Mouse (Mus musculus) lung, embryonic 14.5 days (tissue): ENCODE data around the gene Dlg1. TPM values are rescaled to one million over a fixed set of nuclear protein-coding genes. Genes with fewer than 3 reads are reported as not detected.

Experiments used
- ATAC-seq: fragments of 200-750 bp; cut with Nextera tagmentation; 2 replicates; pipeline ENCODE4 v1.8.0; 2017; ENCODE audit warnings: mild to moderate bottlenecking, moderate TSS enrichment, moderate library complexity; ENCODE audit not compliant: insufficient read depth
- DNase-seq: peaks from one replicate; pipeline ENCODE4 v3.0.0-alpha.2; 2015
- H3K27ac ChIP-seq: fragments of 300-500 bp; sonication (generic); 2 replicates; pipeline ENCODE4 v1.5.1; 2014; ENCODE audit warnings: low read depth, mild to moderate bottlenecking, moderate library complexity
- H3K27me3 ChIP-seq: fragments of 300-500 bp; sonication (generic); 2 replicates; pipeline ENCODE4 v1.6.1; 2014; ENCODE audit warnings: low read length, control low read depth; ENCODE audit not compliant: insufficient read depth
- H3K36me3 ChIP-seq: fragments of 300-500 bp; sonication (generic); 2 replicates; pipeline ENCODE4 v1.6.1; 2014; ENCODE audit warnings: control low read depth; ENCODE audit not compliant: insufficient read depth
- H3K4me1 ChIP-seq: fragments of 300-500 bp; sonication (generic); 2 replicates; pipeline ENCODE4 v1.6.1; 2014; ENCODE audit warnings: antibody characterized with exemption, control low read depth; ENCODE audit not compliant: insufficient read depth
- H3K4me2 ChIP-seq: fragments of 300-500 bp; sonication (generic); 2 replicates; pipeline ENCODE4 v1.6.1; 2014; ENCODE audit warnings: mild to moderate bottlenecking
- H3K4me3 ChIP-seq: fragments of 300-500 bp; sonication (generic); 2 replicates; pipeline ENCODE4 v1.5.1; 2014; ENCODE audit warnings: low read depth, low read length
- H3K9ac ChIP-seq: fragments of 300-500 bp; sonication (generic); 2 replicates; pipeline ENCODE4 v1.6.1; 2014
- H3K9me3 ChIP-seq: fragments of 300-500 bp; sonication (generic); 2 replicates; pipeline ENCODE4 v1.6.1; 2016; ENCODE audit warnings: low read depth, low read length, control low read depth
- CTCF ChIP-seq: IDR thresholded peaks from 2 replicates; pipeline ENCODE4 v1.5.1; 2016; ENCODE audit warnings: antibody characterized with exemption, low read depth
- WGBS: fragments of 180-500 bp; shearing (Covaris S2); extraction: QIAGEN DNeasy Blood & Tissue Kit; methylation state at CpG from one replicate; pipeline ENCODE4 v1.1.7; 2014; 5-methylcytosine and 5-hydroxymethylcytosine counted together
- polyA plus RNA-seq: library from polyadenylated mRNA; unstranded; fragments of >200 nt; fragmentation: Nextera tagmentation; extraction: Ambion mirVana; gene quantifications from 2 replicates; pipeline ENCODE4 v1.2.1, GENCODE M21; 2014

Gene Dlg1
- 28.0 and 31.9 TPM in 2 replicates for polyA plus RNA-seq

DNA sequence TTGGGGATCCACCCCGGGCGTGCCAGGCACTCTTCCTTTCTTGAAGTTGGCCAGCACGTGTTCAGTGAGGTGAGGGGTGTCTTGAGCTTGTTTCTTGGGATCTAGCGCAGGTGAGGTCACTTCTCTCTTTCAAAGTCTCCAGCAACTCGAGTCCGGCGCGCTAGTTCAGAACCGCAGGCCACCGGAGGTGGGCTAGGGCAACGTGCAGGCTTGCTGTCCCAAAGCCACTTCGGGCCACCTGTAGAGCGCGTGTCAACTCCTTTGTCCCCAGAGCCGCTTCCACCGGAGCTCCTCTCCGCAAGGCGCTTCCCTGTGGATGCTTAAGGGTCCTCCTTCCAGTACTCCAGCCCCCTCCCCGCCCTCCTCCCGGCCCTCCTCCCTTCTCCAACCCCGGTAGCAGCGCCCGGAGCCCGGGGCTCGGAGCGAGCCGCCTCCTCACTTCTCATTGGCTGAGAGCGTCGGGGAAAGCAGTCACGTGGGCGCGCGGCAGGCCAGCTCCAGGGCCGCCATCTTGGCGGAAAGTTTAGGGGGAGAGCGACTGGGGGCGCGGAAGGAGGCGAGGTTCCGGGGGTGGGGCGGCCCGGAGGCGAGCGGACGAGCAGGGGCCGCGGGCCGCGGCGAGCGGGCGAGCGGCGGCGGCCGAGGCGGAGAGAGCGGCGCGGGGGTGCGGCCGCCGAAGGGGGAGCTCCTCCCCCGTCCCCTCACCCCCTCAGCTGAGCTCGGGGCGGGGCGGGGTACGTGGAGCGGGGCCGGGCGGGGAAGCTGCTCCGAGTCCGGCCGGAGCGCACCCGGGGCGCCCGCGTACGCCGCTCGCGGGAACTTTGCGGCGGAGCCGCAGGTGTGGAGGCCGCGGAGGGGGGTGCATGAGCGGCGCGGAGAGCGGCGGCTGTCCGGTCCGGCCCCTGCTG, at the start of gene Dlg1:
Gene Dlg1 (plus strand): TSS at position 65 of the 908 bp plus-strand sequence.
- Histone ChIP-seq H3K4me2 (peak within 1 kb of the TSS; percentile 81), H3K27me3 (no peaks in the 10 kb centered on the region), H3K36me3 (peaks cover 19% of the 10 kb centered on the region), H3K9me3 (no peaks in the 10 kb centered on the region), H3K4me1 (peaks cover 16% of the 10 kb centered on the region), H3K4me3 (peak within 1 kb of the TSS; percentile 91), H3K27ac (peak within 1 kb of the TSS; percentile 94), H3K9ac (peak within 1 kb of the TSS; percentile 90)
- peak; percentile 96 for DNase-seq
- under 1% methylated on average over 60 of the region's 95 CpGs for WGBS
- peak; percentile 99 for ATAC-seq
- TF ChIP-seq CTCF, result no peak

DNA sequence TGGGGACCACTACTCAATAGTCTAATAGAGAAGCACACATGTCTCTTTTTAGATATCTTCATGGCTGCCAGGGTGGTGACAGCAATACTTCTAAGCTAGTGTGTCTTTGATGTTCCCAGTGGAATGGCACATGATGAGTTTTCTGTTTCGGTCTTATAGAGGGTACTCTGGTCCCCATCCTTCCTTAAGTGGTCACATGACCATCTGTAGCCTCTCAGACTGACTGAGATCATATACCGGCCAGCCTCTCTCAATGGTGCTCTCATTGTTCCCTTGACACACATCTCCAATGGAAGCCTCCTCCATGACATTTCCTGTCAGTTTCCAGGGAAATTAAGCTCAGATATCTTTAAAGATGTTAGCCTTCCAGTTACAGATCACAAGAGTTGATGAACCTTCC, 46.9 kb upstream of the Dlg1 start:
- no peak for DNase-seq
- Histone ChIP-seq H3K27ac (no peak overlapping the region), H3K9ac (no peak overlapping the region), H3K9me3 (no peaks in the 10 kb centered on the region), H3K4me2 (no peak overlapping the region), H3K4me3 (no peak overlapping the region), H3K36me3 (no peaks in the 10 kb centered on the region), H3K27me3 (no peaks in the 10 kb centered on the region), H3K4me1 (peaks cover 11% of the 10 kb centered on the region; the same call in 1 of the 2 replicates)
- 85% methylated on average over 2 of the region's 2 CpGs for WGBS
- ATAC-seq, result no peak
- TF ChIP-seq CTCF, result no peak

DNA sequence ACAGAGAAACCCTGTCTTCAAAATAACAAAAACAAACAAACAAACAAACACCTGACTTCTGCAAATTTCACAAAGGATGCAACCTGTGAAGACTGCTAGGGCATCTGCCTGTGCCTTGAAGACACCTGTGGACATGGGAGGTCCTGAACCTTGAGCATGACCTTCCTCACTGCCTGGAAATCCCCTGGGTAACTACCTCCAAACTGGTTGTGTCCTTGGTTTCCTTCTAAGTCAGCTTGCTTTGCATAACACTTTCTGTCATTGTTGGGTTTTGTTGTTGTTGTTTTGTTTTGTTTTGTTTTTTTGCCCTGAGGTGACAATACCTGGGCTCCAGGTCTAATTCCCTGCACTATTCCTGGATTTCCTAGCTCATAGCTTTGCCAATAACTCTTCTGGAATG, 46.1 kb upstream of the Dlg1 start:
- Histone ChIP-seq H3K4me2 (no peak overlapping the region), H3K9me3 (no peaks in the 10 kb centered on the region), H3K9ac (no peak overlapping the region), H3K4me3 (no peak overlapping the region), H3K27me3 (no peaks in the 10 kb centered on the region), H3K36me3 (no peaks in the 10 kb centered on the region), H3K27ac (no peak overlapping the region), H3K4me1 (peaks cover 11% of the 10 kb centered on the region; the same call in 1 of the 2 replicates)
- DNase-seq (no peak), ATAC-seq (no peak)
- no peak for TF ChIP-seq CTCF

DNA sequence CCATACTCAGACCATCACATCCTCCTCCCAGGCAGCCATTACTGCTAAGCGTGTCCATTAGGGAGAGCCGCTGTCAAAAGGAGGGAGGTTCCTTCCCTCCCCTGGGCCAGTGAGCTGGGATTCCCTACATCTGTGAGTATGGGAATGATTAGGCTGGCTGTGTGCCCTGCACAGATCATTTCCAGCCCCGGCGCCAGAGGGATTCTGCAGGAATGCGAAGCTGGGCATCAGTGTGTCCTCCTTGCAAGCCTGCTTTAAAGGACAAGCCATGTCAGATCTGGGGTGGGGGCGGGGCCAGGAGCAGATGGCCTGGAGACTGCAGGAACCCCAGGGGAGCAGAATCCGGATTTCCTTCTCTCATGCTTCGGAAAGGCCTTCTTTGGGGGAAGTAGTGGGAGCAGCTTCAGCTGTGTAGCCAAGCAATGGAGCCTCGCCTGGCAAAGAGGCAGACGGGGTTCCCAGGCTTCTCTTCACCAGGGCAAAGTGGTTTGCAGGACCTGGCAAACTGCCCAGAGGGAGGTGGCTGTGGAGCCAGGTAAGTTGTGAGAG, 45.3 kb upstream of the Dlg1 start:
- peak overlapping the region; percentile 22 for H3K9ac ChIP-seq
- ATAC-seq (peak; percentile 90), DNase-seq (peak; percentile 91)
- H3K4me3 ChIP-seq, result peak overlapping the region; percentile 13
- no peak for TF ChIP-seq CTCF
- peak overlapping the region; percentile 77 for H3K27ac ChIP-seq
- H3K27me3 ChIP-seq, result no peaks in the 10 kb centered on the region
- H3K4me2 ChIP-seq, result peak overlapping the region; percentile 54
- H3K4me1 ChIP-seq, result peaks cover 11% of the 10 kb centered on the region; the same call in 1 of the 2 replicates
- no peaks in the 10 kb centered on the region for H3K9me3 ChIP-seq
- no peaks in the 10 kb centered on the region for H3K36me3 ChIP-seq
- WGBS, result 15% methylated on average over 10 of the region's 10 CpGs

DNA sequence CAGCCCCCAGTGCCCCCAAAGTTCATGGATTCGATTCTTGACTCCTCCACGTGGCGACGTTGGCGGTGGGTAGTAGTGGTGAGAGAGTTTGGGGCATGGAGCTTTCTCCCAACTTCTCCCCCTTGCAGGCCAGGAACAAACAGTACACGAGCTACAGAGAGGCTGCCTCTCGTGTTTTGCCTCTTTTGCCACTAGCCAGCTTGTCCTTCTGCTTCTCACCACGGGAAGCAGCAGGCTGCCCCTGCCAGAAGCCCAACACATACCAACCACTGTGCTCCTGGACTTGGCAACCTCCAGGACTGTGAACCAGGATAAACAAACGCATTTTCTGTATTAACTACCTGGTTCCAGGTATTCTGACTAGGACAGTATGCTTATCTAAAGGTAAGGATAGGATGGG, 44.6 kb upstream of the Dlg1 start:
- H3K9me3 ChIP-seq, result no peaks in the 10 kb centered on the region
- 0 out of 2 replicates have a peak overlapping the region, but pooled peaks have one; percentile 13 for H3K4me3 ChIP-seq
- peaks cover 11% of the 10 kb centered on the region; the same call in 1 of the 2 replicates for H3K4me1 ChIP-seq
- H3K36me3 ChIP-seq, result no peaks in the 10 kb centered on the region
- H3K27ac ChIP-seq, result peak overlapping the region; percentile 77
- DNase-seq (peak; percentile 14), ATAC-seq (no peak)
- peak overlapping the region; percentile 30 for H3K9ac ChIP-seq
- no peak; the same call in 1 of the 2 replicates for TF ChIP-seq CTCF
- no peaks in the 10 kb centered on the region for H3K27me3 ChIP-seq
- H3K4me2 ChIP-seq, result peak overlapping the region; percentile 54
- WGBS, result 55% methylated on average over 9 of the region's 9 CpGs

DNA sequence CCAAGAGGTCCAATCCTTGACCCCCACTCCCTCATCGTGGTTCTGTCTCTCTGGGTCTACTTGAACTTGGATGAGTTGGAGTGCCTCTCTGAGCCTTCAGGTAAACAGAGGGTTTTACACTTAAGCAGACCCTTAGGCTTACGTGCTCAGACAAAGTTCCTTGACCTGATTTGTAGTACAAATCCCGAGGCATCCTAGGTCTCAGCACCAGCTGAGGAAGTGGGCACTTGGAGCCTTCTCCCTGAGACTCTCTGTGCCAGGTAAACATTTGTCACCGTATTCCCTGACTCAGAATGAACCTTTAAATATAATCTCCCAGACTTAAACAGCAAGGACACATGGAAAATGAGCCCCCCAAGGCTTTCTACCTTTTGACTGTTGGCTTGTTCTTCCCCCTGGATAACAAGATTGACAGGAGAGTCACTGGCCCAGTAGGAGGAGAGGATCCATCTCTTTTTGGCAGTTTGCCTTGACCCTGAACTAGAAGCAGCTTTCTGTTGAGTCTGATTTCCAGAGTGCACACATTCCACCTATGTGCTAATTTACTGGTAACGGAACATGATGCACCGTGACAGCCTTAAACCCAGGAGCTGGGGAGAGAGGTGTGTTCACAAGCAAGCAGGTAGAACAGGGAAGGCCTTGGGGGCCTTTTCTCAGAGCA, 43.4 kb upstream of the Dlg1 start:
- Histone ChIP-seq H3K27ac (no peak overlapping the region), H3K4me2 (no peak overlapping the region), H3K9me3 (no peaks in the 10 kb centered on the region), H3K4me3 (no peak overlapping the region), H3K9ac (no peak overlapping the region), H3K4me1 (peaks cover 11% of the 10 kb centered on the region; the same call in 1 of the 2 replicates), H3K27me3 (no peaks in the 10 kb centered on the region), H3K36me3 (no peaks in the 10 kb centered on the region)
- no peak for ATAC-seq
- 66% methylated on average over 6 of the region's 6 CpGs for WGBS
- no peak for DNase-seq
- TF ChIP-seq CTCF, result no peak
